Mouse (Mus musculus) embryonic facial prominence, embryonic 14.5 days (tissue): ENCODE results near the gene Defb7. TPM values are rescaled to one million over a fixed set of nuclear protein-coding genes. Genes with fewer than 3 reads are reported as not detected.

Experiments used
- microRNA-seq: library from miRNA; unstranded; fragments of <30 nt; microRNA quantifications from one replicate; pipeline ENCODE4, GENCODE M21; 2016; ENCODE audit warnings: borderline number of aligned reads
- polyA plus RNA-seq: library from polyadenylated mRNA; unstranded; fragments of >200 nt; fragmentation: Nextera tagmentation; extraction: Ambion mirVana; gene quantifications from 2 replicates; pipeline ENCODE4 v1.2.1, GENCODE M21; 2014

Defb7 gene
- polyA plus RNA-seq, 1 experiment from 2014 or later: not detected

Small RNAs within 50 kb of the gene (microRNA-seq; reads per million reads assigned to microRNA genes)
- gene Gm27288 (not detected), gene Gm27852 (not detected)

Other genes starting within 250 kb of the Defb7 start
- gene Defb5, start 247.5 kb upstream of the Defb7 start, polyA plus RNA-seq: not detected in 2 replicates
- gene Defb3, start 201.7 kb upstream of the Defb7 start, polyA plus RNA-seq: not detected in 2 replicates
- not detected in 2 replicates for gene Defb8, start 47.5 kb upstream of the Defb7 start, polyA plus RNA-seq
- gene 4930467E23Rik, start 234.5 kb downstream of the Defb7 start, polyA plus RNA-seq: not detected in 2 replicates